Mouse (Mus musculus) natural killer cell, adult 2 months (primary cell): ENCODE measurements around the gene Rxfp4.
"Not testable (repeated sequence)": the region's sequence is repeated elsewhere in the genome, so short reads cannot be mapped to it uniquely, and the experiment has no call there.

Experiments used
- DNase-seq, 2 experiments: peaks; one replicate each; pipeline ENCODE4 v3.0.0; 2022; ENCODE audit warnings: low spot score in 2 of 2

Gene Rxfp4

DNA sequence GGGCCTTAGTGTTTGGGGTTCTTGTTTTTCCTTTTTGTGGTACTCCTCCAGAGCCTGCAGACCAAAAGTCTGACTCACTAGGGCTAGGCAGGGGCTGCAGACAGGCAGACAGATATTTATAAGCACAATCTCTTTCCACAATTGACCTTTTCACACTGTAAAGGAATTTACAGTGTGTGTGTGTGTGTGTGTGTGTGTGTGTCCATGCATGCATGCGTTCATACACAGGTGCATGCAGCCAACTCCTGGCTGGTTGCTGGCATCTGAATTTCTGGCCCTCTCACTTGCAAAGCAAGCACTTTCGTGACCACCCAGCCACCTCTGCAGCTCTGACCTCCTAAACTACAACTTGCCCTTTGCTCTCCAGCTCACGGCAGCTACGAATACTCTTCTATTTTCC lies 43.9 kb downstream of the Rxfp4 start:
- DNase-seq: no peak

DNA sequence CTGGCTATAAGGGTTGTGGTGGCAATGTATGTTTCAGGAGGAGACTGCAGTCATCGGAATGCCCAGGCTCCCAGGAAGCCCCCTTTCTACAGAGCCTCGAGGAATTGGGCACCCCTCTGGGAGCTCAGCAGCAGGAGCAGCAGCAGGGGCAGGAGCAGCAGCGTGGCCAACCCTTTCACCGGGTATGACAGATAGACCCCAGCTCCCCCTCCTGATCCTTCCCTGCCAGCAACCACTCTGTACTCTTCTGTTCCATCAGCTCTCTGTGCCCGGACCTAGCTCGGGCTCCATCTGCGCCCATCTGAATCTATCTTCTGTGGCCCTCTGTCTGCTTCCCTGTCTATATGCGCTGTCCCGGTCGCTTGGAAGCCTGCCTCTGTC lies 45.2 kb downstream of the Rxfp4 start:
- DNase-seq: no peak

DNA sequence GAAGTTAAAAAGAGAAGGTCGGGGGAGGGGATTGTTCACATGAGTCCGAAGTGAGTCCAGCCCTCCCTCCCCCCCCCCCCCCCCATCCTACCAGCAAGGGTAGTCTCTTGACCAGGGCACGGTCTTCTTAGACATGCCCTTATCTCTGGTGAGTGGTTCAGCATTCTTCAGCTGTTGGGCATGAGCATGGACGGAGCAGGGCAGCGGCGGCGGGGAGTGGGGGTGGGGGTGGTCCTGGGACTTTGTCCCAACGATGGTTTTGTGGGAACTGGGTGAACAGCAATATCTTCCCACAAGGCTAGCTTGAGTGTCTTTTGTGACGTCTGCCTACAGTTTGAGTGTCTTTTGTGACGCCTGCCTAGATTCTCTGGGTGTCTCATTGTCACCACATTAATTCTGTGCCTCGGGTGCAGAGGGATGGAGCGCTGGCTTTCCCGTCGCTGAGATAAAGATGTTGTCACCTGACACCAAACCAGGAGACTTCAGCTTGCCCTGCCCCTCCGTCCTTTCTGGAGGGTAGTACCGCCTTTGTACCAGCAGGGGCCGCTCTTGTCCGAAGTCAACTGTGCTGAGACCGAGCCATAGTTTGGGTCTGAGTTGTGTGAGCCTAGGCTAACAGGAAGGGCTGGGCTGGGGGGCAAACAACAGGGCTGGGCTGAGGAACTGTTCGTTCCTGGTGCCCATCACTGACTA lies 45.7 kb downstream of the Rxfp4 start:
- DNase-seq: peak; percentile 84 to 89

DNA sequence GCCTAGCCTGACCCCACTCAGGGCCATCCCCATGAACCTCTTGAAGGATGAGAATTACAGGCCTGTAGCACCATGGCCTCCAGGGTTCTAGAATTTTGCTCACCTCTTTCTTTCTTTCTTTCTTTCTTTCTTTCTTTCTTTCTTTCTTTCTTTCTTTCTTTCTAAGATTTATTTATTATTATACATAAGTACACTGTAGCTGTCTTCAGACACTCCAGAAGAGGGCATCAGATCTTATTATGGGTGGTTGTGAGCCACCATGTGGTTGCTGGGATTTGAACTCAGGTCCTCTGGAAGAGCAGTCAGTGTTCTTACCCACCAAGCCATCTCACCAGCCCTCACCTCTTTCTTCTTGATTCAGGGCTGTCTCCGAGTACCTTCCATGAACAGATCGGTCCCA lies 47.3 kb downstream of the Rxfp4 start, which contains the start of gene Arhgef2:
TSS of gene Arhgef2 (plus strand) at position 301 of the 400 bp plus-strand sequence.
- not testable (repeated sequence) for DNase-seq

DNA sequence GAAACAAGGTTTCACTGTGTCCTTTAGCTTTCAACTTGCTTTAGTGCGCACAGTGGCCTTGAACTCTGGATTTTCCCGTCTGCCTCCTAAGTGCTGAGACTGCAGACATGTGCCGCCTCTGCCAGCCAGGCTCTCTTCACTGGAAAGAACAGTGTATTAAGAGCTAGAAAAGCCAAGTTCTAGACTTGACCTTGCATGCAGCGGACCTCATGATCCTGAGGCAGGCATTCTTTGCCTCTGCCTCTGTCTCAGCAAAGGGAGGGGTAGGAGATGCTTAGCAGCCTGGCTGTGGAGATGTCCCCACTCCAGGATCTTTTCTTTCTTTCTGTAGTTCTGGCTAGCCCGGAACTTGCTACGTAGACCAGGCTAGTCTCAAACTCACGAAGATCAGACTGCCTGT lies 48.1 kb downstream of the Rxfp4 start:
- no peak for DNase-seq

DNA sequence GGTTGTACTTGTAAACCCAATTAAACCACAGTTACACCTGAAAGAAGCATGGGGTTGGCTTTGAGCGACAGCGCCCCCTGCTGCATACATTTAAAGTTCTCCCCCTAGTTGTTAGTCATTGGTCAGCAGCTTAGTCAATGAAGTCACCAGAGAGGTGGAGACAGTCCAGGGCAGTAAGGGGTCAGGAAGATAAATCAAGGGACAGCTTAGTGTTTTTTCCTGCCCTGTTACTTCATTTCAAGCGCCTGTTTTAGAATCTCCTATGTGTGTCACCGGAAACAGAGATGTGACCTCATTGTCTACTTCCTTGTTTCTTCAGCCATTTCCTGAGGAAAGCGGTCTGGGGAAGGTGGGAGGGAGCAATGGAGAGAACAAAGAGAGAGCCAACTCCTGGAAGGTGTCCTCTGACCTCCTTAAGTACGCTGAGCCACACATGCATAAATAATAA lies 49.2 kb downstream of the Rxfp4 start:
- DNase-seq: peak; percentile 74 to 81

DNA sequence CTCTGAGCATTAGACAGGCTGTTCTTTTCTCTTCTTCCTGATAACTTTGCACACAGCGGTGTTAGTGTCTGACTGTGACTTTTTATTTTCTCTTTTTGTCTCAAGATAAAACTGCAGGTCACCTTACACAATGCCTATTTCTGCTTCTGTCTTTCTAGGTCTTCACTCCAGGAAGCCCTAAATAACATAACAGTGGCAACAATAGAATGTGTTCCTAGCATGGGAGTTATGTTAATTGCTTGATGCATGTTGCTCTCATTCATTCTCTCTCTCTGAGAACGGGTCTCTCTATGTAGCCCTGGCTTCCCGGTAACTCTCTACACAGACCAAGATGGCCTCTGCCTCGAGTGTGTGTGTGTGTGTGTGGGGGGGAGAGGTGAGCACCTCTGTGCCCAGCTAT lies 50.5 kb downstream of the Rxfp4 start:
- DNase-seq: no peak
